Mouse (Mus musculus): ENCODE results near the gene Timm17b. TPM values are rescaled to one million over a fixed set of nuclear protein-coding genes. Genes with fewer than 3 reads are reported as not detected.
A peak's percentile ranks its signal among the peaks of the same experiment; 100 is the strongest.

Timm17b gene
- total RNA-seq, 2 experiments from 2014 or later, result 37.8 to 38.5 TPM

- DNase-seq, result no peak
These were observed 20.6 kb downstream of the Timm17b start, which contains the start of gene Pcsk1n for GRCm38 (mm10) chrX:7919601-7920383. Gene Pcsk1n (plus strand): TSS chrX:7919822.

- DNase-seq, result no peak
These were observed 22.9 kb downstream of the Timm17b start for GRCm38 (mm10) chrX:7922032-7922431.

- DNase-seq, result no peak
These were observed 27.1 kb downstream of the Timm17b start for GRCm38 (mm10) chrX:7926266-7926665.

GRCm38 (mm10) chrX:7927116-7927515, 28.0 kb downstream of the Timm17b start:
- DNase-seq, result no peak

GRCm38 (mm10) chrX:7928270-7928790, 29.2 kb downstream of the Timm17b start, which contains the start of gene Eras:
Gene Eras (minus strand): TSS chrX:7928607.
- DNase-seq, result no peak

- DNase-seq, result no peak
These were observed 37.7 kb downstream of the Timm17b start for GRCm38 (mm10) chrX:7936874-7937273.

GRCm38 (mm10) chrX:7937667-7938066, 38.5 kb downstream of the Timm17b start:
- no peak for DNase-seq

GRCm38 (mm10) chrX:7945618-7946017, 46.5 kb downstream of the Timm17b start:
- no peak for DNase-seq

- DNase-seq, result no peak
These were observed 48.1 kb downstream of the Timm17b start, which contains the start of gene Hdac6 for GRCm38 (mm10) chrX:7947108-7947899. Gene Hdac6 (minus strand): TSS chrX:7947889.

- DNase-seq, result peak; percentile 94
These were observed 48.8 kb downstream of the Timm17b start for GRCm38 (mm10) chrX:7947900-7948492.

GRCm38 (mm10) chrX:7950091-7950490, 50.9 kb downstream of the Timm17b start:
- DNase-seq, result no peak

Other genes with a start within 250 kb of the Timm17b start
- 10 to 100 TPM; 15.4 to 16.4 TPM for gene Prickle3, start 242.1 kb upstream of the Timm17b start, total RNA-seq (2021)
- gene Plp2, start 228.0 kb upstream of the Timm17b start, total RNA-seq (2021), result 10 to 100 TPM; 25.4 to 27.2 TPM
- gene Magix, start 218.1 kb upstream of the Timm17b start, total RNA-seq (2021), result 10 to 100 TPM; 16.5 to 21.5 TPM
- 10 to 100 TPM; 11.3 to 14.6 TPM for gene Gpkow, start 202.2 kb upstream of the Timm17b start, total RNA-seq (2021)
- 10 to 100 TPM; 21.8 to 27.6 TPM for gene Wdr45, start 185.0 kb upstream of the Timm17b start, total RNA-seq (2021)
- not detected for gene Gm45208, start 177.1 kb upstream of the Timm17b start, total RNA-seq (2021)
- 1 to 10 TPM; 4.7 to 7.3 TPM for gene Praf2, start 170.9 kb upstream of the Timm17b start, total RNA-seq (2021)
- under 1 TPM; 0.16 to 0.56 TPM for gene Ccdc120, start 148.5 kb upstream of the Timm17b start, total RNA-seq (2021)
- gene Tfe3, start 136.8 kb upstream of the Timm17b start, total RNA-seq (2021), result 1 to 10 TPM; 6.1 to 8.2 TPM
- 10 to 100 TPM; 17.5 to 21.2 TPM for gene Gripap1, start 109.6 kb upstream of the Timm17b start, total RNA-seq (2021)
- under 1 TPM; 0.18 to 0.43 TPM for gene Kcnd1, start 77.1 kb upstream of the Timm17b start, total RNA-seq (2021)
- 10 to 100 TPM; 14.8 to 18.2 TPM for gene Otud5, start 58.0 kb upstream of the Timm17b start, total RNA-seq (2021)
- 1 to 10 TPM; 1.5 TPM for gene Pim2, start 21.1 kb upstream of the Timm17b start, total RNA-seq (2021)
- 1 to 10 TPM; 7.6 to 8.1 TPM for gene Slc35a2, start 15.3 kb upstream of the Timm17b start, total RNA-seq (2021)
- gene Pqbp1, start 88 bp upstream of the Timm17b start, total RNA-seq (2021), result 10 to 100 TPM; 19.5 to 23.1 TPM
- gene Gm10491, start 8.5 kb downstream of the Timm17b start, total RNA-seq (2021), result not detected
- gene Gm10490, start 10.2 kb downstream of the Timm17b start, total RNA-seq (2021), result not detected
- not detected for gene Pcsk1n, start 20.5 kb downstream of the Timm17b start, total RNA-seq (2021)
- not detected for gene Eras, start 29.2 kb downstream of the Timm17b start, total RNA-seq (2021)
- 1 to 10 TPM; 3.9 to 5.0 TPM for gene Hdac6, start 48.5 kb downstream of the Timm17b start, total RNA-seq (2021)
- not detected for gene Gata1, start 78.7 kb downstream of the Timm17b start, total RNA-seq (2021)
- not detected for gene Glod5, start 119.1 kb downstream of the Timm17b start, total RNA-seq (2021)
- 1 to 10 TPM; 3.0 to 3.6 TPM for gene Suv39h1, start 175.4 kb downstream of the Timm17b start, total RNA-seq (2021)
- gene Was, start 191.1 kb downstream of the Timm17b start, total RNA-seq (2021), result under 1 TPM; 0.46 to 0.54 TPM
- gene Wdr13, start 233.5 kb downstream of the Timm17b start, total RNA-seq (2021), result 10 to 100 TPM; 11.8 to 16.3 TPM
- gene Rbm3, start 246.5 kb downstream of the Timm17b start, total RNA-seq (2021), result 10 to 100 TPM; 44.1 to 60.8 TPM

Data from gastrocnemius, postnatal 25 days (tissue).